Mouse (Mus musculus) layer of hippocampus, adult 2 months (tissue): ENCODE measurements around the gene Xpr1. TPM values are rescaled to one million over a fixed set of nuclear protein-coding genes. Genes with fewer than 3 reads are reported as not detected.
A peak's percentile ranks its signal among the peaks of the same experiment; 100 is the strongest.
"Not testable (repeated sequence)": the region's sequence is repeated elsewhere in the genome, so short reads cannot be mapped to it uniquely, and the experiment has no call there.

ENCODE experiments used
- DNase-seq, 2 experiments: peaks; one replicate each; pipeline ENCODE4 v3.0.0; 2022; ENCODE audit warnings: low spot score in 2 of 2
- H3K27ac ChIP-seq: fragments of 200-600 bp; 2 replicates; pipeline ENCODE4 v1.8.1; 2022
- H3K4me3 ChIP-seq: fragments of 200-600 bp; 2 replicates; pipeline ENCODE4 v1.8.1; 2022; ENCODE audit warnings: mild to moderate bottlenecking
- CTCF ChIP-seq: fragments of 200-600 bp; conservative IDR thresholded peaks from 2 replicates; pipeline ENCODE4 v1.8.1; 2022; ENCODE audit warnings: antibody characterized with exemption, mild to moderate bottlenecking, moderate library complexity
- total RNA-seq, 2 experiments: library from RNA; stranded (reverse); gene quantifications; 2 replicates each; pipeline ENCODE4 v1.2.3; 2021

Xpr1 gene
- total RNA-seq, 2 experiments from 2014 or later, result 91.0 to 94.0 TPM

- Histone ChIP-seq H3K27ac (no peak overlapping the region), H3K4me3 (no peak overlapping the region)
- peak; percentile 68 to 78 for DNase-seq
- TF ChIP-seq CTCF, result peak; percentile 90
Measured at GRCm38 (mm10) chr1:155293446-155293845, 123.8 kb downstream of the Xpr1 start.

GRCm38 (mm10) chr1:155289411-155289810 lies 127.8 kb downstream of the Xpr1 start:
- DNase-seq, result no peak
- Histone ChIP-seq H3K4me3 (no peak overlapping the region), H3K27ac (no peak overlapping the region)
- no peak for TF ChIP-seq CTCF

- no peak overlapping the region for H3K4me3 ChIP-seq
- DNase-seq, result no peak
- TF ChIP-seq CTCF, result no peak
- no peak overlapping the region for H3K27ac ChIP-seq
Measured at GRCm38 (mm10) chr1:155288033-155288432, 129.2 kb downstream of the Xpr1 start.

- no peak for DNase-seq
- Histone ChIP-seq H3K4me3 (no peak overlapping the region), H3K27ac (no peak overlapping the region)
- no peak for TF ChIP-seq CTCF
Measured at GRCm38 (mm10) chr1:155283808-155284207, 133.4 kb downstream of the Xpr1 start.

GRCm38 (mm10) chr1:155281003-155281793 lies 136.0 kb downstream of the Xpr1 start:
- Histone ChIP-seq H3K4me3 (no peak overlapping the region), H3K27ac (peak overlapping the region; percentile 71)
- TF ChIP-seq CTCF, result peak; percentile 94
- peak; percentile 76 to 83 for DNase-seq

GRCm38 (mm10) chr1:155280306-155280705 lies 136.9 kb downstream of the Xpr1 start:
- H3K27ac ChIP-seq, result peak overlapping the region; percentile 71
- TF ChIP-seq CTCF, result no peak
- no peak for DNase-seq
- no peak overlapping the region for H3K4me3 ChIP-seq

GRCm38 (mm10) chr1:155276381-155277033 lies 140.7 kb downstream of the Xpr1 start:
- Histone ChIP-seq H3K4me3 (no peak overlapping the region), H3K27ac (no peak overlapping the region)
- DNase-seq, result no peak
- TF ChIP-seq CTCF, result no peak

GRCm38 (mm10) chr1:155275793-155276192 lies 141.4 kb downstream of the Xpr1 start:
- TF ChIP-seq CTCF, result no peak
- no peak for DNase-seq
- Histone ChIP-seq H3K4me3 (no peak overlapping the region), H3K27ac (no peak overlapping the region)

- no peak for DNase-seq
- Histone ChIP-seq H3K27ac (no peak overlapping the region), H3K4me3 (no peak overlapping the region)
- TF ChIP-seq CTCF, result no peak
Measured at GRCm38 (mm10) chr1:155274976-155275375, 142.2 kb downstream of the Xpr1 start.

- Histone ChIP-seq H3K4me3 (no peak overlapping the region), H3K27ac (no peak overlapping the region)
- TF ChIP-seq CTCF, result no peak
- no peak for DNase-seq
Measured at GRCm38 (mm10) chr1:155272953-155273352, 144.3 kb downstream of the Xpr1 start.

- H3K27ac ChIP-seq, DNase-seq, H3K4me3 ChIP-seq: not testable (repeated sequence)
Measured at GRCm38 (mm10) chr1:155262496-155262895, 154.7 kb downstream of the Xpr1 start.

GRCm38 (mm10) chr1:155254309-155254708 lies 162.9 kb downstream of the Xpr1 start:
- no peak for TF ChIP-seq CTCF
- H3K27ac ChIP-seq, result no peak overlapping the region
- DNase-seq, result no peak
- no peak overlapping the region for H3K4me3 ChIP-seq

- Histone ChIP-seq H3K27ac (peak overlapping the region; percentile 51; the same call in 1 of the 2 replicates), H3K4me3 (no peak overlapping the region)
- no peak for TF ChIP-seq CTCF
- DNase-seq, result no peak
Measured at GRCm38 (mm10) chr1:155253126-155253525, 164.1 kb downstream of the Xpr1 start.
